Mouse (Mus musculus) adrenal gland (tissue): Measurements from ENCODE around the gene Zfp518a.

Experiments used
- intact Hi-C: fragments of 180-260 bp; cut with DNase I; formaldehyde crosslinking; loops from one replicate; pipeline ENCODE4 v1.15.1; 2025
- microRNA-seq, 2 experiments: library from miRNA; unstranded; fragments of <30 nt; microRNA quantifications; one replicate each; pipeline ENCODE4; 2019

The Zfp518a gene

GRCm38 (mm10) chr19:40964936-40965850 is 70.7 kb downstream of the Zfp518a start:
- intact Hi-C loops = loop anchor here (5.0 kb wide), 1 partner anchor 52 kb away; no protein-coding TSS in a partner anchor

Small RNAs within 50 kb of the gene (microRNA-seq; reads per million reads assigned to microRNA genes)
- gene Mir8092 = 0.11 to 0.62 reads per million in 2 experiments
